Mouse (Mus musculus): Measurements from ENCODE around the gene Telo2. TPM values are rescaled to one million over a fixed set of nuclear protein-coding genes. Genes with fewer than 3 reads are reported as not detected.

The Telo2 gene
- total and polyA plus RNA-seq, 3 experiments: 25.5 to 34.9 (median 28.4) TPM

- Histone ChIP-seq H3K4me2 (ENCODE audit: insufficient read depth, low read depth, poor library complexity, severe bottlenecking) (no peak overlapping the region), H3K36me3 (replicated peaks in 1 of 2; ENCODE audit: control insufficient read depth in 1 of 2, insufficient read depth in 1 of 2, low read length in 1 of 2) (peaks cover 9 to 93% of the 10 kb centered on the region in 2 experiments), H3K27me3 (replicated peaks) (no peaks in the 10 kb centered on the region), H3K9ac (ENCODE audit: insufficient read depth, low read depth) (no peak overlapping the region), H3K4me1 (ENCODE audit: control insufficient read depth in 1 of 2, insufficient read depth in 2 of 2) (0 out of 4 replicates have a peak, but pooled peaks cover 0 to under 1% of the 10 kb centered on the region in 2 experiments), H3K27ac (ENCODE audit: insufficient read depth, low read depth) (no peak overlapping the region), H3K79me2 (replicated peaks; ENCODE audit: control insufficient read depth, extremely low read depth, insufficient read depth, poor library complexity, severe bottlenecking) (no peaks in the 10 kb centered on the region), H3K4me3 (replicated peaks in 1 of 3; ENCODE audit: low read depth in 2 of 3, low read length in 2 of 3, poor library complexity in 1 of 3) (no peak overlapping the region), H3K9me3 (replicated peaks; ENCODE audit: low read length) (no peaks in the 10 kb centered on the region)
- in situ Hi-C loops (cut with MboI; ENCODE audit: low pct_ligation_motif_present, low pct_unique_long_range_greater_than_20kb, low sequenced_read_pairs): no loop called here
- no peak for DNase-seq (ENCODE audit: extremely low read depth)
- dilution Hi-C loops (cut with MboI; ENCODE audit: extremely low pct_ligation_motif_present, extremely low pct_unique_long_range_greater_than_20kb, low sequenced_read_pairs): no loop called here
- no peak for TF ChIP-seq KAT2A (IDR thresholded peaks at IDR 0.05; ENCODE audit: insufficient replicate concordance, low read length)
- TF ChIP-seq USF2 (conservative IDR thresholded peaks at IDR 0.05; ENCODE audit: low read depth, low read length): no peak
- TF ChIP-seq CTCF (conservative IDR thresholded peaks at IDR 0.05 in 1 of 2, IDR thresholded peaks at IDR 0.05 in 1 of 2; ENCODE audit: low read depth in 2 of 2, low read length in 2 of 2): peak in 1 of 2 experiments; percentile 50; a peak in 2 of 4 replicates
- TF ChIP-seq RAD21 (IDR thresholded peaks at IDR 0.05; ENCODE audit: low read depth, low read length): peak; percentile 35
- peak; percentile 17; the same call in 1 of the 2 replicates for TF ChIP-seq SMC3 (IDR thresholded peaks at IDR 0.05; ENCODE audit: low read depth, low read length)
- no peak for TF ChIP-seq GABPA (IDR thresholded peaks at IDR 0.05; ENCODE audit: insufficient replicate concordance, low read depth, low read length)
- TF ChIP-seq POLR2AphosphoS2 (IDR thresholded peaks at IDR 0.05; ENCODE audit: low read depth, low read length): no peak
- TF ChIP-seq CHD1 (IDR thresholded peaks at IDR 0.05; ENCODE audit: low read depth, low read length): no peak
- no peak for TF ChIP-seq IRF4 (IDR thresholded peaks at IDR 0.05; ENCODE audit: low read depth, low read length)
- TF ChIP-seq ZNF384 (IDR thresholded peaks at IDR 0.05; ENCODE audit: low read depth, low read length): no peak
Measured at GRCm38 (mm10) chr17:25082081-25082847, 33.5 kb downstream of the Telo2 start.

- dilution Hi-C loops (cut with MboI; ENCODE audit: extremely low pct_ligation_motif_present, extremely low pct_unique_long_range_greater_than_20kb, low sequenced_read_pairs) (no loop called here), in situ Hi-C loops (cut with MboI; ENCODE audit: low pct_ligation_motif_present, low pct_unique_long_range_greater_than_20kb, low sequenced_read_pairs) (no loop called here)
- Histone ChIP-seq H3K36me3 (replicated peaks in 1 of 2; ENCODE audit: control insufficient read depth in 1 of 2, insufficient read depth in 1 of 2, low read length in 1 of 2) (peaks cover 12 to 93% of the 10 kb centered on the region in 2 experiments), H3K79me2 (replicated peaks; ENCODE audit: control insufficient read depth, extremely low read depth, insufficient read depth, poor library complexity, severe bottlenecking) (no peaks in the 10 kb centered on the region), H3K27ac (ENCODE audit: insufficient read depth, low read depth) (no peak overlapping the region), H3K9me3 (replicated peaks; ENCODE audit: low read length) (no peaks in the 10 kb centered on the region), H3K9ac (ENCODE audit: insufficient read depth, low read depth) (no peak overlapping the region), H3K4me1 (ENCODE audit: control insufficient read depth in 1 of 2, insufficient read depth in 2 of 2) (0 out of 4 replicates have a peak, but pooled peaks cover 0 to 4% of the 10 kb centered on the region in 2 experiments), H3K4me2 (ENCODE audit: insufficient read depth, low read depth, poor library complexity, severe bottlenecking) (no peak overlapping the region), H3K27me3 (replicated peaks) (no peaks in the 10 kb centered on the region), H3K4me3 (replicated peaks in 1 of 3; ENCODE audit: low read depth in 2 of 3, low read length in 2 of 3, poor library complexity in 1 of 3) (no peak overlapping the region)
- TF ChIP-seq CHD2 (IDR thresholded peaks at IDR 0.05; ENCODE audit: low read length) (no peak), KAT2A (IDR thresholded peaks at IDR 0.05; ENCODE audit: insufficient replicate concordance, low read length) (no peak), CHD1 (IDR thresholded peaks at IDR 0.05; ENCODE audit: low read depth, low read length) (no peak), ZMIZ1 (IDR thresholded peaks at IDR 0.05; ENCODE audit: low read depth, low read length) (no peak), ZKSCAN1 (IDR thresholded peaks at IDR 0.05; ENCODE audit: borderline replicate concordance, low read depth, low read length) (no peak), ETS1 (conservative IDR thresholded peaks at IDR 0.05; ENCODE audit: low read depth, low read length) (no peak), GABPA (IDR thresholded peaks at IDR 0.05; ENCODE audit: insufficient replicate concordance, low read depth, low read length) (no peak), IRF4 (IDR thresholded peaks at IDR 0.05; ENCODE audit: low read depth, low read length) (no peak), TBP (conservative IDR thresholded peaks at IDR 0.05; ENCODE audit: low read depth, low read length) (no peak), SIN3A (IDR thresholded peaks at IDR 0.05; ENCODE audit: low read length) (no peak), RAD21 (IDR thresholded peaks at IDR 0.05; ENCODE audit: low read depth, low read length) (no peak), E2F4 (IDR thresholded peaks at IDR 0.05; ENCODE audit: insufficient replicate concordance, low read depth, low read length) (no peak), USF2 (conservative IDR thresholded peaks at IDR 0.05; ENCODE audit: low read depth, low read length) (no peak)
- no peak for DNase-seq (ENCODE audit: extremely low read depth)
Measured at GRCm38 (mm10) chr17:25080960-25081381, 34.8 kb downstream of the Telo2 start.

All from CH12.LX (cell line).